Mouse (Mus musculus): Measurements from ENCODE around the gene Mapk3.

DNA sequence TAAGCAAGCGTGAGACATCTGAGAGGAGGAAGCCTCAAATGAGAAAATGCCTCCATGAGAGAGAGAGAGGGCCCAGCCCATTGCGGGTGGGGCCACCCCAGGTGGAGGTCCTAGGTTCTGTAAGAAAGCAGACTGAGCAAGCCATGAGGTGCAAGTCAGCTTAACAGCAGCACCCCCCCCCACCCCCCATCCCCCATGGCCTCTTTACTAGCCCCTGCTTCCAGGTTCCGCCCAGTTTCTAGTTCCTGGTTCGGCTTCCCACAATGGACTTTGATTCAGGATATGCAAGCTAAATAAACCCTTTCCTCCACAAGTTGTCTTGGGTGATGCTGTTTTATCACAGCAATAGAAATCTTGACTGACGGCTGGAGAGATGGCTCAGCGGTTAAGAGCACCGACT, 10.6 kb upstream of the Mapk3 start:
- TF ChIP-seq CTCF (IDR thresholded peaks at IDR 0.05; ENCODE audit: control insufficient read depth, insufficient read depth, insufficient replicate concordance, low read depth, low read length) = no peak
- no peak for TF ChIP-seq POLR2A (IDR thresholded peaks at IDR 0.05; ENCODE audit: control insufficient read depth, low read depth, low read length)

All from testis, adult 2 months (tissue).